Mouse (Mus musculus): Measurements from ENCODE around the gene Crygs. TPM values are rescaled to one million over a fixed set of nuclear protein-coding genes. Genes with fewer than 3 reads are reported as not detected.

The Crygs gene
- polyA plus RNA-seq, 1 experiment from 2014 or later, result not detected

DNA sequence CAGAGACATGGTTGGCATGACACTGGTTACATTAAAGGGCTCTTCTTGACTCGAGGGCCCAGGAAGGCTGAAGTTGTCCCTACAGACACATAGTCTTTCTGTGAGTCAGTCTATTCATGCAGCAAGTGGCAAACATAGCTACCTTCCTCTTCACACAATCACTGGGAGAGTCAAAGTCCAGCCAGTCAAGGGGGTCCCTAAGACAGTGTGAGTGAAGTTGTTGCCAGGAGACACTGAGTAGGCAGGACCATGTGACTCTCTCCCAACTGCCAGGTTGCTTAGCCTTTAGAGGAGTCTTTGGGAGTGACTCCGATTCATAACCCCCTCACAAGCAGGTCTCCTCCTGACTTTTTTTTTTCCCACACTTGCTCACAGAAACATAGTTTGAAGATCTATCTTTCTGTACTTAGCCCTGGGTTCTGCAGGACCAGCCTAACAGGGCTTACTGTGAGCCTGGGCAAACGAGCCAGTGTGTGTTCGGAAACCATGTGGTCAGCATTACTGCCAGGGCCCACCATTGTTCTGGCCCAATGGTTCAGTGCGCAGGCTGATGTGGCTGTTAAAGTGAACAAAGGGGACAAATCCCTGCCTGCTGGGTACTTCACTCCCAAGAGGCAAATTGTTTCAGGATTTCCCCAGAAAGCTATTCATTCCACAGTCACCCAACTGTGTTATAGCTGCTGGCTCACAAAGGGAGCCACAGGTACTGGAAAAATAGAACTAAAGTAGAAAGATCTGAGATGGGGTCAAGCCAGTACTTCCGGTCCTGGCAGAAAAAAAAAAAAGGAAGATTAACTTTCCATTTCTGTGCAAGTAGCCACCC lies 11.1 kb downstream of the Crygs start:
- 61% methylated on average over 6 of the region's 6 CpGs for WGBS
- Histone ChIP-seq H3K9me3 (ENCODE audit: control insufficient read depth, low read depth, low read length) (no peaks in the 10 kb centered on the region), H3K4me3 (ENCODE audit: low read depth, low read length) (no peak overlapping the region), H3K9ac (replicated peaks; ENCODE audit: low read depth, low read length) (no peak overlapping the region), H3K27me3 (ENCODE audit: control insufficient read depth, insufficient read depth, low read length) (no peaks in the 10 kb centered on the region), H3K4me2 (replicated peaks; ENCODE audit: low read depth, low read length) (no peak overlapping the region), H3K27ac (ENCODE audit: low read length) (no peak overlapping the region), H3K4me1 (ENCODE audit: control insufficient read depth, insufficient read depth, low read length) (no peaks in the 10 kb centered on the region), H3K36me3 (ENCODE audit: control insufficient read depth, insufficient read depth, low read length) (no peaks in the 10 kb centered on the region)
- no peak for ATAC-seq (ENCODE audit: insufficient number of reproducible peaks, insufficient read depth, low FRiP score, low read depth)

GRCm38 (mm10) chr16:22798520-22798919 lies 12.9 kb downstream of the Crygs start:
- no peak for ATAC-seq (ENCODE audit: insufficient number of reproducible peaks, insufficient read depth, low FRiP score, low read depth)
- H3K27ac ChIP-seq (ENCODE audit: low read length), result no peak overlapping the region
- H3K4me2 ChIP-seq (replicated peaks; ENCODE audit: low read depth, low read length), result no peak overlapping the region
- H3K36me3 ChIP-seq (ENCODE audit: control insufficient read depth, insufficient read depth, low read length), result no peaks in the 10 kb centered on the region
- H3K9ac ChIP-seq (replicated peaks; ENCODE audit: low read depth, low read length), result no peak overlapping the region
- WGBS, result 75% methylated on average over 3 of the region's 3 CpGs
- no peaks in the 10 kb centered on the region for H3K4me1 ChIP-seq (ENCODE audit: control insufficient read depth, insufficient read depth, low read length)
- no peaks in the 10 kb centered on the region for H3K9me3 ChIP-seq (ENCODE audit: control insufficient read depth, low read depth, low read length)
- H3K4me3 ChIP-seq (ENCODE audit: low read depth, low read length), result no peak overlapping the region
- H3K27me3 ChIP-seq (ENCODE audit: control insufficient read depth, insufficient read depth, low read length), result no peaks in the 10 kb centered on the region

DNA sequence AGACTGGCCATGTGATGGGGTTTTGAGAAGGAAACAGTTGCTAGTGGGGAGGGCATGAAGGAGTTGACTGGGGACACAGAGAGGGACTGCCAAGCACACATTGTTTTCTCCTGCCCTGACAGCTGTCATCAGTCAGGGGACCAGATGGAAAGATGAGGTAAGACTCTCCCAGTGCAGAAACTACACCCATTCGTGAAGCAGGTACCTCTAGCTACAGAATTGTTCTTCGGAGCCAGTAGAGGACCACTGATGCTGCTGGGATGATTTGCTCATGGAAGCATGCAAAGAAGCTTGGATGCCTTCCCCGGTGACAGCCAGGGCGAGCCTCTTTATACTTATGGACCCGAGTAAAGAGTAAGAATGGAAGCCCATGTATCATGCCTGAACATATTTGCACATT lies 13.9 kb downstream of the Crygs start:
- WGBS, result 77% methylated on average over 5 of the region's 5 CpGs
- Histone ChIP-seq H3K36me3 (ENCODE audit: control insufficient read depth, insufficient read depth, low read length) (no peaks in the 10 kb centered on the region), H3K4me2 (replicated peaks; ENCODE audit: low read depth, low read length) (no peak overlapping the region), H3K9me3 (ENCODE audit: control insufficient read depth, low read depth, low read length) (no peaks in the 10 kb centered on the region), H3K4me3 (ENCODE audit: low read depth, low read length) (no peak overlapping the region), H3K27me3 (ENCODE audit: control insufficient read depth, insufficient read depth, low read length) (no peaks in the 10 kb centered on the region), H3K4me1 (ENCODE audit: control insufficient read depth, insufficient read depth, low read length) (no peaks in the 10 kb centered on the region), H3K9ac (replicated peaks; ENCODE audit: low read depth, low read length) (no peak overlapping the region), H3K27ac (ENCODE audit: low read length) (no peak overlapping the region)
- ATAC-seq (ENCODE audit: insufficient number of reproducible peaks, insufficient read depth, low FRiP score, low read depth), result no peak

DNA sequence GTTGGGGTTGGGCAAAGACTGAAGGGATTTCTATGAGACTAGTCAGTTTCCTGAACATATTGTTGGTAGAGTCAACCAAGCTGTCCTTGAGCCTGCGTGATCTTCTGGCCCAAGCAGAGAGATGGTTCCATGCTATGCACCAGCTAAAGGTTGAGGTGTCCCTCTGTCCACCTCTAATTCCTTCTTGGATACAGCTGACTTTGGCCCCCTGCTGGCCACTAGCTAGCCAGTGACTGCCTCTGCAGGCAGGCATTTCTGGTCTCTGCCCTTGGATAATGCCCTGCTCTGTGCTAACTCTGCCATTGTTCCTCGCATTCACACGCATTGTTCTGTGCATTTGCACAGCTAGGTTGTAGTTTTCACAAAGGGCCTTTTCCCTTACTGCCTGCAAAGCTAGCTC lies 15.9 kb downstream of the Crygs start:
- H3K4me1 ChIP-seq (ENCODE audit: control insufficient read depth, insufficient read depth, low read length), result no peaks in the 10 kb centered on the region
- no peak overlapping the region for H3K27ac ChIP-seq (ENCODE audit: low read length)
- no peaks in the 10 kb centered on the region for H3K9me3 ChIP-seq (ENCODE audit: control insufficient read depth, low read depth, low read length)
- 74% methylated on average over 3 of the region's 3 CpGs for WGBS
- no peak for ATAC-seq (ENCODE audit: insufficient number of reproducible peaks, insufficient read depth, low FRiP score, low read depth)
- H3K4me3 ChIP-seq (ENCODE audit: low read depth, low read length), result no peak overlapping the region
- no peaks in the 10 kb centered on the region for H3K36me3 ChIP-seq (ENCODE audit: control insufficient read depth, insufficient read depth, low read length)
- no peak overlapping the region for H3K4me2 ChIP-seq (replicated peaks; ENCODE audit: low read depth, low read length)
- no peak overlapping the region for H3K9ac ChIP-seq (replicated peaks; ENCODE audit: low read depth, low read length)
- H3K27me3 ChIP-seq (ENCODE audit: control insufficient read depth, insufficient read depth, low read length), result no peaks in the 10 kb centered on the region

DNA sequence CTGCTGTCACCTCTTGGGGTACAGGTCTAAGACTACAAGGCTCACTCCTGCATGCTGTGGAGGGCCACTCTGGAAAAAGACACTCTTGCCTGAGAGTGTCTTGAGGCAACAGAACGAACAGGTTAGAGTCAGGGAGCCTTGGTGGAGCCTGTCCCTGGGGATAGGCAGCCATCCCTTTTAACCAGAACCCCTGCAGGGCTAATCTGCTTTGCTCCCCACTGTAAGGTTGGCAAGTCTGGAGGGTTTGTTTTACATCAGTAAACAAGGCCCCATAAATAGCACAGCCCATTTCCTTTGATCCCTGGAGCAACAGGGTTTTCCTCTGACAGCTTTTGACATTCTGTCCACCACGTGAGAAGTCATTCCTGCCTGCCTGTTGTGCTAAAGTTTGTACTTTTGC lies 20.1 kb downstream of the Crygs start:
- Histone ChIP-seq H3K36me3 (ENCODE audit: control insufficient read depth, insufficient read depth, low read length) (no peaks in the 10 kb centered on the region), H3K27ac (ENCODE audit: low read length) (no peak overlapping the region), H3K4me2 (replicated peaks; ENCODE audit: low read depth, low read length) (no peak overlapping the region), H3K4me1 (ENCODE audit: control insufficient read depth, insufficient read depth, low read length) (0 out of 2 replicates have a peak, but pooled peaks cover 5% of the 10 kb centered on the region), H3K4me3 (ENCODE audit: low read depth, low read length) (no peak overlapping the region), H3K27me3 (ENCODE audit: control insufficient read depth, insufficient read depth, low read length) (no peaks in the 10 kb centered on the region), H3K9me3 (ENCODE audit: control insufficient read depth, low read depth, low read length) (no peaks in the 10 kb centered on the region), H3K9ac (replicated peaks; ENCODE audit: low read depth, low read length) (no peak overlapping the region)
- 30% methylated on average over 2 of the region's 2 CpGs for WGBS
- no peak for ATAC-seq (ENCODE audit: insufficient number of reproducible peaks, insufficient read depth, low FRiP score, low read depth)

GRCm38 (mm10) chr16:22789908-22790367 lies 21.4 kb downstream of the Crygs start:
- 33% methylated on average over 10 of the region's 10 CpGs for WGBS
- no peak overlapping the region for H3K4me2 ChIP-seq (replicated peaks; ENCODE audit: low read depth, low read length)
- H3K4me3 ChIP-seq (ENCODE audit: low read depth, low read length), result no peak overlapping the region
- 0 out of 2 replicates have a peak, but pooled peaks cover 5% of the 10 kb centered on the region for H3K4me1 ChIP-seq (ENCODE audit: control insufficient read depth, insufficient read depth, low read length)
- no peaks in the 10 kb centered on the region for H3K9me3 ChIP-seq (ENCODE audit: control insufficient read depth, low read depth, low read length)
- H3K27me3 ChIP-seq (ENCODE audit: control insufficient read depth, insufficient read depth, low read length), result no peaks in the 10 kb centered on the region
- H3K27ac ChIP-seq (ENCODE audit: low read length), result no peak overlapping the region
- H3K9ac ChIP-seq (replicated peaks; ENCODE audit: low read depth, low read length), result no peak overlapping the region
- ATAC-seq (ENCODE audit: insufficient number of reproducible peaks, insufficient read depth, low FRiP score, low read depth), result peak; percentile 58
- no peaks in the 10 kb centered on the region for H3K36me3 ChIP-seq (ENCODE audit: control insufficient read depth, insufficient read depth, low read length)

DNA sequence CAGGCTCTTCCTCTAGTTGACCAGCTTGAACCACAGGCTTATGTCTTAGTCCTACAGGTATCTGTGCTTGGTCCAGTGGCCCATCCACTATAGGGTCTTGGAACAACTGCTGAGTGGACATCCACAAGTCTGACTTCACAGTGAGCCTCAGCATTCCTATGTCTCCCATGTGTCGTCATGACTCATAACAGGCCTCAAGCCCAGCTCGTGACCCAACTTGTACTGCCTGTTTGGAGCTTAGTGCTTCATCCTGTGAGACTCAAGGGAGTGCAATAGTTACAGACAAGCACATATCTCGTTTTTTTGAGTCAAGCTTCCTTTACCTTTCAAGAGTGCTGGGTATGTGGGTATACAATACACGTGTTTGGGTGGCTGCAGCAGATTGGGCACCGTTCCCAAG lies 28.7 kb downstream of the Crygs start:
- Histone ChIP-seq H3K36me3 (ENCODE audit: control insufficient read depth, insufficient read depth, low read length) (no peaks in the 10 kb centered on the region), H3K4me1 (ENCODE audit: control insufficient read depth, insufficient read depth, low read length) (no peaks in the 10 kb centered on the region), H3K4me3 (ENCODE audit: low read depth, low read length) (no peak overlapping the region), H3K27me3 (ENCODE audit: control insufficient read depth, insufficient read depth, low read length) (no peaks in the 10 kb centered on the region), H3K27ac (ENCODE audit: low read length) (no peak overlapping the region), H3K9ac (replicated peaks; ENCODE audit: low read depth, low read length) (no peak overlapping the region), H3K9me3 (ENCODE audit: control insufficient read depth, low read depth, low read length) (no peaks in the 10 kb centered on the region), H3K4me2 (replicated peaks; ENCODE audit: low read depth, low read length) (no peak overlapping the region)
- WGBS, result 84% methylated on average over 5 of the region's 5 CpGs
- ATAC-seq (ENCODE audit: insufficient number of reproducible peaks, insufficient read depth, low FRiP score, low read depth), result no peak

- H3K36me3 ChIP-seq (ENCODE audit: control insufficient read depth, insufficient read depth, low read length), result no peaks in the 10 kb centered on the region
- no peaks in the 10 kb centered on the region for H3K27me3 ChIP-seq (ENCODE audit: control insufficient read depth, insufficient read depth, low read length)
- H3K9me3 ChIP-seq (ENCODE audit: control insufficient read depth, low read depth, low read length), result no peaks in the 10 kb centered on the region
- no peak for ATAC-seq (ENCODE audit: insufficient number of reproducible peaks, insufficient read depth, low FRiP score, low read depth)
- H3K9ac ChIP-seq (replicated peaks; ENCODE audit: low read depth, low read length), result no peak overlapping the region
- 95% methylated on average over 3 of the region's 3 CpGs for WGBS
- H3K4me2 ChIP-seq (replicated peaks; ENCODE audit: low read depth, low read length), result no peak overlapping the region
- no peak overlapping the region for H3K4me3 ChIP-seq (ENCODE audit: low read depth, low read length)
- no peak overlapping the region for H3K27ac ChIP-seq (ENCODE audit: low read length)
- no peaks in the 10 kb centered on the region for H3K4me1 ChIP-seq (ENCODE audit: control insufficient read depth, insufficient read depth, low read length)
These were observed 32.0 kb downstream of the Crygs start for GRCm38 (mm10) chr16:22779228-22779835.

All from stomach, embryonic 14.5 days (tissue).